Mouse (Mus musculus) G1E (cell line): ENCODE data around the gene Ppp2r3c. TPM values are rescaled to one million over a fixed set of nuclear protein-coding genes. Genes with fewer than 3 reads are reported as not detected.
"Not testable (repeated sequence)": the region's sequence is repeated elsewhere in the genome, so short reads cannot be mapped to it uniquely, and the experiment has no call there.

Experiments used
- ATAC-seq: 2 replicates; pipeline ENCODE4 v1.8.0; 2016; ENCODE audit warnings: mild to moderate bottlenecking; ENCODE audit not compliant: insufficient number of reproducible peaks, poor library complexity, low FRiP score, severe bottlenecking; ENCODE audit errors: extremely low read depth
- DNase-seq: peaks from one replicate; pipeline ENCODE4 v3.0.0; 2012; ENCODE audit warnings: low spot score
- H3K27me3 ChIP-seq: 2 replicates; pipeline ENCODE4 v1.6.1; 2012; ENCODE audit warnings: mild to moderate bottlenecking, low read length, inconsistent platforms; ENCODE audit not compliant: insufficient read depth
- H3K36me3 ChIP-seq: replicated peaks from 2 replicates; pipeline ENCODE3; 2012; ENCODE audit warnings: mild to moderate bottlenecking, inconsistent platforms
- H3K4me1 ChIP-seq: 2 replicates; pipeline ENCODE4 v1.6.1; 2012; ENCODE audit warnings: low read depth, low read length, inconsistent platforms, mixed read lengths; ENCODE audit not compliant: insufficient read depth
- H3K4me3 ChIP-seq: 2 replicates; pipeline ENCODE4 v1.5.1; 2012; ENCODE audit warnings: low read depth, mild to moderate bottlenecking, inconsistent platforms, low read length, moderate library complexity, mixed read lengths
- H3K9me3 ChIP-seq: replicated peaks from 2 replicates; pipeline ENCODE4 v1.6.1; 2012; ENCODE audit warnings: inconsistent platforms
- CTCF ChIP-seq: IDR thresholded peaks from 2 replicates; pipeline ENCODE4 v1.5.1; 2012; ENCODE audit warnings: low read depth, low read length, inconsistent platforms, mixed read lengths
- GATA1 ChIP-seq: IDR thresholded peaks from 2 replicates; pipeline ENCODE4 v1.6.1; 2012; ENCODE audit warnings: borderline replicate concordance, low read length, inconsistent platforms, mixed read lengths
- GATA2 ChIP-seq: IDR thresholded peaks from 2 replicates; pipeline ENCODE4 v1.6.1; 2012; ENCODE audit warnings: low read depth, low read length, inconsistent platforms, borderline replicate concordance
- POLR2AphosphoS5 ChIP-seq: IDR thresholded peaks from 2 replicates; pipeline ENCODE4 v1.6.1; 2012; ENCODE audit warnings: low read depth, low read length, inconsistent platforms; ENCODE audit not compliant: insufficient replicate concordance
- TAL1 ChIP-seq: conservative IDR thresholded peaks from 2 replicates; pipeline ENCODE4 v1.6.1; 2012; ENCODE audit warnings: low read depth, low read length, inconsistent platforms, mixed read lengths
- polyA plus RNA-seq: library from polyadenylated mRNA; stranded (reverse); fragments of >175 nt; gene quantifications from 2 replicates; pipeline ENCODE4 v1.2.3, GENCODE M21; 2012
- total RNA-seq, 2 experiments: library from RNA; stranded (forward) in 1 of 2; stranded (reverse) in 1 of 2; fragments of 200-1000 nt in 1 of 2; fragments of >200 nt in 1 of 2; fragmentation: Nextera tagmentation in 1 of 2; gene quantifications; 2 replicates each; pipeline ENCODE4 v1.2.3; 2014 to 2017

Ppp2r3c gene
- total RNA-seq (2014; fragmentation: Nextera tagmentation) (52.3 and 59.3 TPM in 2 replicates), total RNA-seq (2017) (35.7 and 39.2 TPM in 2 replicates), polyA plus RNA-seq (1.2 and 1.6 TPM in 2 replicates)

- TF ChIP-seq GATA1 = no peak
- TF ChIP-seq TAL1 = no peak
- no peak for TF ChIP-seq GATA2
- TF ChIP-seq POLR2AphosphoS5 = no peak
- TF ChIP-seq CTCF = no peak
- ATAC-seq (peak; percentile 90), DNase-seq (peak; percentile 87)
- H3K27me3 ChIP-seq = no peaks in the 10 kb centered on the region
- peak within 1 kb of the TSS; percentile 72 for H3K4me3 ChIP-seq
- H3K36me3 ChIP-seq = peaks cover 57% of the 10 kb centered on the region
- peaks cover 5% of the 10 kb centered on the region for H3K9me3 ChIP-seq
- peaks cover 44% of the 10 kb centered on the region for H3K4me1 ChIP-seq
These were observed at the start of gene Ppp2r3c for GRCm38 (mm10) chr12:55302485-55303441. Ppp2r3c (minus strand) TSS chr12:55302998.

DNA sequence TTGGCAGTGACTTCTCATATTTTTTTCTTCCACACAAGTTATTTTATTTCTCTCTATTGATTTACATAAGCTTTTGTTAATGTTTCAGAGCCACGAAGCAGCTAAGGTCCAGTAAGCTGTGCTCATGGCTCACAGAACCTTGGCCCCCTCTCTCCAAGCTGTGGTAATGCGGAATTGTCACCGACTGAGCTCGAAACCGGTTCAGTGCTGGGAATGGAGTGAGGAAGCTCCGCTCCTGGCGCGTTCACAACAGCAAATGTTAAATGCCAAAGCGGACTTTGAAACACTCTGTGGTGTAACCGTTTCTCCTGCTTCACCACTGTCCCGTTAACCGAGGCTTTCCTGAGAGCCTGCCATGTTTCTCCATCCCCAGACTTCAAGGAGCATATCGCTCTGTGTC is 41.8 kb upstream of the Ppp2r3c start:
- ATAC-seq (no peak), DNase-seq (no peak)
- H3K27me3 ChIP-seq = no peaks in the 10 kb centered on the region
- no peaks in the 10 kb centered on the region for H3K9me3 ChIP-seq
- H3K4me1 ChIP-seq = peaks cover 31% of the 10 kb centered on the region
- H3K36me3 ChIP-seq = peaks cover 61% of the 10 kb centered on the region
- TF ChIP-seq TAL1 (no peak), POLR2AphosphoS5 (no peak), GATA2 (no peak), CTCF (no peak), GATA1 (no peak)
- H3K4me3 ChIP-seq = no peak overlapping the region

GRCm38 (mm10) chr12:55343998-55344397 is 41.2 kb upstream of the Ppp2r3c start:
- TF ChIP-seq GATA1 (no peak), TAL1 (no peak), POLR2AphosphoS5 (no peak), CTCF (no peak), GATA2 (no peak)
- Histone ChIP-seq H3K4me3 (no peak overlapping the region), H3K27me3 (no peaks in the 10 kb centered on the region), H3K9me3 (no peaks in the 10 kb centered on the region), H3K4me1 (peaks cover 26% of the 10 kb centered on the region), H3K36me3 (peaks cover 64% of the 10 kb centered on the region)
- no peak for ATAC-seq
- DNase-seq = no peak

DNA sequence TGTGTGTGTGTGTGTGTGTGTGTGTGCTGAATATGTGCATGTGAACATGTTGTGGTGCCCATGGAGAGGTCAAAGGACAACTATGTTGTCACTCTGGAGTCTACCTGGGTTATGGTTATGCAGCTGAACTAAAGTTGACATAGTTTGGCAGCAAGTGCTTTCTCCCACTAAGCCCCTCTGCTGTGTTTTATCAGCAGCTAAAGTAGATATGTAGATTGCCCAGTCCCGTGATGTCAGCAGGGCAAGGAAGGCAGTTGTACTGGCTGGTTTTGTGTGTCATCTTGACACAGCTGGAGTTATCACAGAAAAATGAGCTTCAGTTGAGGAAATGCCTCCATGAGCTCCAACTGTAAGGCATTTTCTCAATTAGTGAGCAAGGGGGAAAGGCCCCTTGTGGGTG is 40.2 kb upstream of the Ppp2r3c start:
- not testable (repeated sequence) for H3K9me3 ChIP-seq, DNase-seq, ATAC-seq, H3K27me3 ChIP-seq, H3K4me3 ChIP-seq
- Histone ChIP-seq H3K36me3 (peaks cover 69% of the 10 kb centered on the region), H3K4me1 (peaks cover 19% of the 10 kb centered on the region)

GRCm38 (mm10) chr12:55338490-55338889 is 35.7 kb upstream of the Ppp2r3c start:
- DNase-seq, H3K27me3 ChIP-seq, H3K9me3 ChIP-seq, H3K4me3 ChIP-seq, ATAC-seq: not testable (repeated sequence)
- Histone ChIP-seq H3K36me3 (peaks cover 50% of the 10 kb centered on the region), H3K4me1 (peaks cover 22% of the 10 kb centered on the region)

DNA sequence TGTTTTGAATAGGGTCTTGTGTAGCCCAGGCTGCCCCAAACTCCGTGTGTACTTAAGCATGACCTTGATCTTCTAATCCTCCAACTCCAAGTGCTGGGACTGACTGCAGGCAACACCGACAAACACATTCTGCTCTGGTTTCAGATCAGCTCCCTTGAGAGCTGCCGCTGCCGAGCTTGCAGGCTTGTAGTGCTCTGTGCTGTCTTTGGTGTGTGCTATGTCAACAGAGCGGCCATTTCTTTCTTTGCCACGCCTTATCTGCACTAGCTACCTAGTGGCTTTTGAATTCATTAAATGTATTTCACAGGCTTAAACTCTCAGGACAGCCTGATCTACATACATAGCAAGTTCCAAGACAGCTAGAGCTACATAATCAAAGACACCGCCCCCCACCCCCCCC is 30.9 kb upstream of the Ppp2r3c start:
- H3K9me3 ChIP-seq = no peaks in the 10 kb centered on the region
- no peaks in the 10 kb centered on the region for H3K27me3 ChIP-seq
- ATAC-seq = no peak
- H3K4me3 ChIP-seq = no peak overlapping the region
- peaks cover 47% of the 10 kb centered on the region for H3K36me3 ChIP-seq
- TF ChIP-seq POLR2AphosphoS5 (no peak), TAL1 (no peak), GATA1 (no peak), GATA2 (no peak), CTCF (no peak)
- DNase-seq = no peak
- peaks cover 33% of the 10 kb centered on the region for H3K4me1 ChIP-seq
